Mouse (Mus musculus) liver, postnatal 0 days (tissue): ENCODE results near the gene Pde8a. TPM values are rescaled to one million over a fixed set of nuclear protein-coding genes. Genes with fewer than 3 reads are reported as not detected.
A peak's percentile ranks its signal among the peaks of the same experiment; 100 is the strongest.

Experiments used
- ATAC-seq: fragments of 200-750 bp; cut with Nextera tagmentation; 2 replicates; pipeline ENCODE4 v1.8.0; 2017; ENCODE audit warnings: mild to moderate bottlenecking, moderate library complexity
- DNase-seq: peaks from one replicate; pipeline ENCODE4 v3.0.0-alpha.2; 2016
- H3K27ac ChIP-seq: fragments of 300-500 bp; sonication (generic); 2 replicates; pipeline ENCODE4 v1.5.1; 2014; ENCODE audit warnings: antibody characterized with exemption, moderate library complexity, mild to moderate bottlenecking, low read depth
- H3K27me3 ChIP-seq: fragments of 300-500 bp; sonication (generic); 2 replicates; pipeline ENCODE4 v1.6.1; 2014; ENCODE audit warnings: low read length, control low read depth, mixed read lengths; ENCODE audit not compliant: insufficient read depth
- H3K36me3 ChIP-seq: fragments of 300-500 bp; sonication (generic); replicated peaks from 2 replicates; pipeline ENCODE4 v1.6.1; 2014; ENCODE audit warnings: mild to moderate bottlenecking, control low read depth, low read length, moderate library complexity, mixed read lengths; ENCODE audit not compliant: insufficient read depth
- H3K4me1 ChIP-seq: fragments of 300-500 bp; sonication (generic); 2 replicates; pipeline ENCODE4 v1.6.1; 2014; ENCODE audit warnings: antibody characterized with exemption, mild to moderate bottlenecking, control low read depth; ENCODE audit not compliant: insufficient read depth
- H3K4me2 ChIP-seq: fragments of 300-500 bp; sonication (generic); 2 replicates; pipeline ENCODE4 v1.6.1; 2014; ENCODE audit warnings: low read depth, mild to moderate bottlenecking, low read length, moderate library complexity, mixed read lengths
- H3K4me3 ChIP-seq: fragments of 300-500 bp; sonication (generic); 2 replicates; pipeline ENCODE4 v1.5.1; 2014; ENCODE audit warnings: low read depth, low read length
- H3K9ac ChIP-seq: fragments of 300-500 bp; sonication (generic); replicated peaks from 2 replicates; pipeline ENCODE4 v1.6.1; 2014; ENCODE audit warnings: mild to moderate bottlenecking, moderate library complexity
- H3K9me3 ChIP-seq: fragments of 300-500 bp; sonication (generic); 2 replicates; pipeline ENCODE4 v1.6.1; 2016; ENCODE audit warnings: mild to moderate bottlenecking, control low read depth, low read length, mixed read lengths
- CTCF ChIP-seq: sonication (generic); IDR thresholded peaks from 2 replicates; pipeline ENCODE4 v1.5.1; 2016; ENCODE audit warnings: antibody characterized with exemption, low read depth
- EP300 ChIP-seq: IDR thresholded peaks from 2 replicates; pipeline ENCODE4 v1.6.1; 2016; ENCODE audit warnings: antibody characterized with exemption, low read depth, mild to moderate bottlenecking
- WGBS: fragments of 180-500 bp; shearing (Covaris S2); extraction: QIAGEN DNeasy Blood & Tissue Kit; methylation state at CpG from one replicate; pipeline ENCODE4 v1.1.7; 2014; ENCODE audit not compliant: insufficient replicate concordance; 5-methylcytosine and 5-hydroxymethylcytosine counted together
- polyA plus RNA-seq: library from polyadenylated mRNA; unstranded; fragments of >200 nt; fragmentation: Nextera tagmentation; extraction: Ambion mirVana; gene quantifications from 2 replicates; pipeline ENCODE4 v1.2.1, GENCODE M21; 2015

The Pde8a gene
- polyA plus RNA-seq, 1 experiment from 2014 or later = 3.4 TPM

DNA sequence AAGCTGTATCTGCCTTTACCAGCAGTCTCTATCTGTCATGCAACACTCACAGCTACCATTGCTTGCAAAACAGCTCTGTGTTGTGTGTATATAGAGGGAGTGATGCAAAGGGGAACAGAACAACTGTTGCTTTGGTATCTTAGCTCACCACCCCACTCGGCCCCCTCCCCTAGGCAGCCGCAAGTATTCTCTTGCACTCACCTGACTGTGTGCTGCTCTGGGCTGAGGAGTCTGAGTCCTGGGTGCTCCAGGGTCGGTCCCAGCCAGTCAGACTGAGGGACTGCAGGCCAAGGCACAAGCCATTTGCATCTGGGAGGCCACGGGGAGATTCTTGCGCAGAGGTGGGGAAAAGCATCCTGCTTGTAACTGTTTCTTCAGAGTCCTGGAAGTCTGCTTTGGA is 158.4 kb downstream of the Pde8a start:
- TF ChIP-seq CTCF = no peak
- no peak for TF ChIP-seq EP300

DNA sequence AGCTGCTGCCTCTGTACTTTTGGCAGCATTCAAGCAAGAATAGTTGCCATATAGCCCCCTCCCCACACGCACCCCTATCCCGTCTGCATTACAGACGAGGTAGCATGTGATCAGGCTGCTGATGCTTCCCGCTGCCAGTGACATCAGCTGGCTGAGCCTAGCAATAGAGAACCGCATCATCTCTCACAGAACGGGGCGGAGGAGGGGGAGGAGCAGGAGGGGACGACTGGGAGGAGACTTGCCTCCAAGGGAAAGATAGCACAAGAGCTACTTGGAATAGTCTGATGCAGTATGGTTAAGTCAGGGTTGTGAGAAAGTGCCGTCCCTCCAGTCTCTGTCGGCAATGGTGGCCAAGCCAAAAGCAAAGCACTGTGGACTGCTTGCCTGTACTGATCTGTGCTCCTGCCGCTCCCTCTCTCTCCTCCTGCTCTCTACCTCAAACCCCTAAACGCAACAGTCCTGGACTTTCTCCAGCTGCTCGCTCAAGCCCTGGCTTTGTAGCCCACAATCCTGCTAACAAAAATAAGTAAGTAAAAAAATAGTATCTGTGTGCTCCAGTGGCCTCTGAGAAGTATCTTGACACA is 159.0 kb downstream of the Pde8a start:
- Histone ChIP-seq H3K9me3 (no peaks in the 10 kb centered on the region), H3K27ac (no peak overlapping the region), H3K36me3 (no peaks in the 10 kb centered on the region), H3K4me3 (no peak overlapping the region), H3K9ac (no peak overlapping the region), H3K27me3 (0 out of 2 replicates have a peak, but pooled peaks cover 2% of the 10 kb centered on the region), H3K4me2 (no peak overlapping the region), H3K4me1 (no peaks in the 10 kb centered on the region)
- DNase-seq (no peak), ATAC-seq (no peak)
- WGBS = 15% methylated on average over 13 of the region's 13 CpGs
- TF ChIP-seq EP300 = no peak
- no peak for TF ChIP-seq CTCF

More for the DNA sequence above, 158.4 kb downstream of the Pde8a start:
- Histone ChIP-seq H3K4me3 (no peak overlapping the region), H3K4me2 (no peak overlapping the region), H3K36me3 (no peaks in the 10 kb centered on the region), H3K9me3 (no peaks in the 10 kb centered on the region), H3K4me1 (no peaks in the 10 kb centered on the region), H3K27me3 (0 out of 2 replicates have a peak, but pooled peaks cover 2% of the 10 kb centered on the region), H3K27ac (no peak overlapping the region), H3K9ac (no peak overlapping the region)
- no peak for DNase-seq
- ATAC-seq = no peak
- WGBS = 26% methylated on average over 5 of the region's 5 CpGs

DNA sequence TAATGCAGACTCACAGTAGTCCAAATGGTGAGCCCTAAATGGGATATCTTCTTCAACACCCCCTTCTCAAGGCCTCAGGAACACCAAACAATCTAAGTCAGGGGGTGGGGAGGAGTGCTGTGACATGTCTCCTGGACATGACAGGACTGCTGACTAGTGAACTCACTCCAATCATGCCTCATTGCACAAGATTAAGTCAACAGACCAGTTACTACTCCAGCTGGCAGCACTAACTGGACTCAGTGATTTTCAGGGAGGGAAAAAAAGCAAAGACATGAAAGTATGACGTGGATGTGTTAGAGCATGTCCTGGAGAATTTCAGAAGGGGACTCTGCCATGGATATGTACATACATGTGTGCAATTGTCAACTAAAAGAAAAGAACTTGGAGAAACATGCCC is 166.0 kb downstream of the Pde8a start:
- TF ChIP-seq CTCF (no peak), EP300 (no peak)
- H3K9ac ChIP-seq = no peak overlapping the region
- ATAC-seq (peak; percentile 65; the same call in 1 of the 2 replicates), DNase-seq (no peak)
- no peak overlapping the region for H3K4me2 ChIP-seq
- H3K27me3 ChIP-seq = no peaks in the 10 kb centered on the region
- 56% methylated on average over 1 of the region's 1 CpGs for WGBS
- no peak overlapping the region for H3K4me3 ChIP-seq
- H3K36me3 ChIP-seq = no peaks in the 10 kb centered on the region
- H3K27ac ChIP-seq = no peak overlapping the region
- H3K9me3 ChIP-seq = no peaks in the 10 kb centered on the region
- no peaks in the 10 kb centered on the region for H3K4me1 ChIP-seq

Other genes starting within 250 kb of the Pde8a start
- gene Zfp592, start 219.9 kb upstream of the Pde8a start, polyA plus RNA-seq = 3.1 and 4.3 TPM in 2 replicates
- gene Alpk3, start 156.0 kb upstream of the Pde8a start, polyA plus RNA-seq = 0.08 and 0.26 TPM in 2 replicates
- gene Slc28a1, start 98.8 kb upstream of the Pde8a start, polyA plus RNA-seq = 0.09 and 0.11 TPM in 2 replicates
- gene Rps17, start 131.7 kb downstream of the Pde8a start, polyA plus RNA-seq = 684 and 710 TPM in 2 replicates
- gene Cpeb1, start 241.9 kb downstream of the Pde8a start, polyA plus RNA-seq = 0.08 and 0.28 TPM in 2 replicates